Mouse (Mus musculus): Measurements from ENCODE around the gene Pirb.

The Pirb gene

GRCm38 (mm10) chr7:3692382-3692986, 27.7 kb downstream of the Pirb start, which contains the start of gene Tsen34:
Gene Tsen34 (plus strand): TSS chr7:3692863.
- no peak for DNase-seq

- DNase-seq, result no peak
Measured at GRCm38 (mm10) chr7:3691919-3692318, 28.3 kb downstream of the Pirb start.

DNA sequence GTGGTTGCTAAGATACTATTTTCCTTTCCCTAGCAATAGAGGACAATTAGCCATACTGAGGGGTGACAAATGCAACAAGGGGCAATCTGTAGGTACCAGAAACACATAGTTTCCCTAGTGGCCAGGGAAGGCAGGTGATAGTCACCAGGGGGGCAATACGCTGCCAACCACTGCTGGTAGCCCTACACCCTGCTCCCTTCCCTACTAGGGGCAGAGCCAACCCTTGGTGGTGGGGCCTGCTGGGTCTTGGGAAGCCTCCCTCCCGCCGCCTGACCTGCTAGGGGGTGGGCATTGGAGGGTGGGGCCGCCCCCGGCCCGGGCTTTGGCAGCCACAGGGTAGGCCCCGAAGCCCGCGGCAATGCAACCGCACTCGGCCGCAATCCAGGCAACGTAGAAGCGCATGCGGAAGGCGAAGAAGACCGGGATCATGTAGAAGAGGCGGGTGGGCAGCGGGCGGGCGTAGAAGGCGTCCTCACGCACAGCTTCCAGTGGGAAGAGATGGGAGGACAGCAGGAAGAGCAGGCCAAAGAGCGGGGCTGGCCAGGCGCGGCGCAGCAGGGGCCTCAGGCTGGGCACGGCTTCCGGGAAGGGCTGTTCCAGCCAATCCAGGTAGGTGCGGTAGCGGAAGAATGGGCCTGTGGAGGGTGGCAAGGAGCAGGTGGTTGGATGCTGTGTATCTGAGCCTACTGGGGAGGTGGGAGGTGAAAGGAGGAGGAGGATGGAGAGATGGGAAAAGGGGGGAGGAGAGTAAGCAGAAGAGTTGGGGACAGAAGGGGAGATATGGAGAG, 34.6 kb downstream of the Pirb start:
- DNase-seq, result peak; percentile 59

- no peak for DNase-seq
Measured at GRCm38 (mm10) chr7:3684698-3685097, 35.5 kb downstream of the Pirb start.

GRCm38 (mm10) chr7:3683908-3684550, 36.2 kb downstream of the Pirb start:
- DNase-seq, result no peak

DNA sequence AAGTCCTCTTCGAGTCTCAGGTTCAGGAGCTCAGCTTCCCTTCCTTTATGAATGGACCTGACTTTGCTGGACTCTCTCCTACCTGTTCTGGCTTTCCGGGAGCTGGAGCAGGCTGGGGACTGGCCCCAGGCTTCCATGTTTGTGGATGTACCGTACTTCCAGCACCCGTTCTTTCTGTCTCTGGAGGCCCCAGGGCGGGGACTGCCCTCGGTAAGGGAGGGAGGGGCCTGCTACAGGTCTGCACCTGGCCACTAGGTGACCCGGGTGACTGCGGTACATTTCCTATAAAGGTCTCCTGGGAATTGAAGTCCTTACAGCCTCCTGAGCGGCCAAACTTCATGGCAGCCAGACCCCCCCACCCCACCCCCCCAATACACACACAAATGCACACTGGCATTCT, 42.8 kb downstream of the Pirb start, which contains the start of gene Tmc4:
TSS of gene Tmc4 (minus strand) at position 212 of the 400 bp plus-strand sequence.
- no peak for DNase-seq

DNA sequence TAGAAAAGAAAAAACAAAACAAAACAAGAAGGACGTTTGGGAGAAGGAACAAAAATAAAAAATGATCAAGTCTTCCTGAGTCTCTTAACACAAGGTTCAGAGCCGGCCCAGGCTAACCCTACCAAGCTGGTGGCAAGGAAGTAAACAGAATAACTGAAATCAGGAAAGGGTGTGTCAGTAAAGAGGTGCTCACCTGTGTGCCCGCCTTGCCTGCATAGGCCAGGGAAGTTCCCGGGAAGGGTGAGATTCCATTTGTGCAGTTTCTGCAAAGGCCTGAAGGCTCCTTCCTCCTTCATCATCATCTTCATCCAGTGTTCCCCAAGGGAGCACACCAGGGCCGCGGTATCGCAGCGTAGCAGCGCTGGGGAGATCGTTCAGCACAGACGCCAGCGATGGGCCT, 43.8 kb downstream of the Pirb start:
- no peak for DNase-seq

- no peak for DNase-seq
Measured at GRCm38 (mm10) chr7:3675228-3675548, 45.0 kb downstream of the Pirb start.

- peak; percentile 81 for DNase-seq
Measured at GRCm38 (mm10) chr7:3674507-3675227, 45.5 kb downstream of the Pirb start.

- no peak for DNase-seq
Measured at GRCm38 (mm10) chr7:3666921-3667391, 53.2 kb downstream of the Pirb start.

GRCm38 (mm10) chr7:3665215-3666114, 54.7 kb downstream of the Pirb start, which contains the start of gene Leng1:
Gene Leng1 (minus strand): TSS chr7:3665840.
- DNase-seq, result peak; percentile 95

GRCm38 (mm10) chr7:3664524-3665214, 55.5 kb downstream of the Pirb start:
- DNase-seq, result no peak
